Mouse (Mus musculus) C2C12 (cell line): Measurements from ENCODE around the gene Myo10.

ENCODE experiments used
- CEBPB ChIP-seq: IDR thresholded peaks from one replicate; pipeline ENCODE4 v1.6.1; 2011; ENCODE audit warnings: low read depth, mild to moderate bottlenecking, control low read depth, moderate library complexity
- CTCF ChIP-seq: IDR thresholded peaks from one replicate; pipeline ENCODE4 v1.5.1; 2011; ENCODE audit not compliant: control insufficient read depth, insufficient read depth, insufficient read length
- FOSL1 ChIP-seq: IDR thresholded peaks from one replicate; pipeline ENCODE4 v1.8.0; 2011; ENCODE audit warnings: mild to moderate bottlenecking, low read length; ENCODE audit not compliant: poor library complexity, insufficient read depth, severe bottlenecking
- MAX ChIP-seq: IDR thresholded peaks from one replicate; pipeline ENCODE4 v1.6.1; 2011; ENCODE audit warnings: mild to moderate bottlenecking, control low read depth
- MYOD1 ChIP-seq: IDR thresholded peaks from one replicate; pipeline ENCODE4 v1.6.1; 2011; ENCODE audit warnings: low read depth; ENCODE audit not compliant: control insufficient read depth, insufficient read length
- MYOG ChIP-seq: IDR thresholded peaks from one replicate; pipeline ENCODE4 v1.6.1; 2011; ENCODE audit not compliant: control insufficient read depth, insufficient read length; ENCODE audit errors: extremely low read depth
- USF1 ChIP-seq: IDR thresholded peaks from one replicate; pipeline ENCODE4 v1.6.1; 2011; ENCODE audit warnings: low read depth, mild to moderate bottlenecking, control low read depth, moderate library complexity

DNA sequence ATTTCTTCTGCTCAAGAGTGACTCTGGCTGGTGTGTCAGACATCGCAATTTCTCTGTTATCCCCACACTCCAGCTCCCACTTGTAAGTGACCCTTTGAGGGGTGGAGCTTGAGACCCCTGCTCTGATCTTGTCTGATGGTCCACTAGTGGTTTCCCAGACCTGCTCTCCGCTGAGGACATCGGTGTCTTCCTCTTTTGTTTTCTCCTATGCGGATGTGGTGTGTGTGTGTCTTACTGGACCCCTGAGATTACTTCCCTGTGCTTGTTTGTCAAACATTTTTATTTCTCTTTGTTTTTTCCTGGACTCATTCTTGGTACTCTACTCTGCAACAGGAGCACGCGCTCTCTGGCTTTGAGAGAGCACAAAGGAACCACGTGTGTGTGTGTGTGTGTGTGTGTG lies 239.6 kb downstream of the Myo10 start:
- TF ChIP-seq CTCF (no peak), MYOG (no peak), USF1 (no peak), CEBPB (no peak), MAX (no peak), FOSL1 (no peak), MYOD1 (no peak)
